ENCODE assay signal across 8 mouse cellular contexts in the genomic region with DNA sequence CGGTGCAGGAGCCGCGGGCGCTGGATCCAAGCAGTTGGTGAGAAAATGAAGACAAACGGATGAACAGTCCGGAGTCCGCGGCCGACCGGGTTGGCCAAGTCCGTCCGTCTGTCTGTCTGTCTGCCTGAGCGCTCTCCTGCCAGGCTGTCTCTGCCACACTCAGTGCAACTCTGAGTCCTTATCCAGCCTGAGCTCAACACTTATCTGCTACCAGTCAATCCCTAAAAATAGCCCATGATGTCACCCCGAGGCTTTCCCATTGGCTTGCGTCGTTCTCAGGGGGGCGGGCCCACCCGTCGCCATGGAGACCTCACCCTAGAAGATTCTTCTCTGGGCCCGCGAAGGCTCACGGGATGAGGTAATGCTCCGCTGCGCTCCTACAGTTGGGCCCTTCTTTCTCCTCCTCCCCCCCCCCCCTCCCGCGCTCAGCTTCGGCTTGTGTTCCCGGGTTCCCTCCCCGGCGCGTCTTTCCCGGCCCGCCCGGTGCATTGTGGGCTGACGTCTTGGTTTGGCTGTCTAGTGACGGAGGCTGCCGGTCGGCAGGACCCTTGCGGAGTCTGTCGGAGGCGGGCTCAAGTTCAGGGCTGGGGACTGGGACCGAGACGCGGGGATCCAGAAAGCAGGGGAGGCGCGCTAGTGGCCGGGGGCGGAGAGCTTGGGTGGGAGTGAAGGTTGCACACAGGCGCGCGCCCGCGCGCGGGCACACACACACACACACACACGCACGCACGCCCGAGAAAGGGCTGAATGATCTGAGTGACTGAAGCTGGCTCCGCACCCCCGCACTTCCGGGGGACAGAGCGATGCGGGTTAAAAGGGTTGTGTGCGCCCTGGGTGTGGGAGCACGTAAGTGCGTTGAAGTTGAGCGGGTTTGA. TPM values are rescaled to one million over a fixed set of nuclear protein-coding genes. Genes with fewer than 3 reads are reported as not detected.
DNase-seq lines count a peak whose midpoint lies in the region; ATAC-seq and TF ChIP-seq lines count a peak whose summit lies in the region.

A gene (minus strand): TSS at position 198 of the 875 bp plus-strand sequence.

- H3K9me3 ChIP-seq in G1E (replicated peaks): peaks cover 19% of the 10 kb centered on the region
- H3K9me3 ChIP-seq in forebrain, postnatal 0 days (ENCODE audit: low read length): no peaks in the 10 kb centered on the region
- H3K9me3 ChIP-seq in lung, embryonic 15.5 days: no peaks in the 10 kb centered on the region

- peak; percentile 100 for TF ChIP-seq POLR2A in cerebellum, adult 2 months (IDR thresholded peaks at IDR 0.05; ENCODE audit: borderline replicate concordance, insufficient read depth, low read length)

- H3K27me3 ChIP-seq in G1E (ENCODE audit: insufficient read depth, low read length): peaks cover 24% of the 10 kb centered on the region
- H3K27me3 ChIP-seq in cerebellum, adult 2 months (ENCODE audit: control insufficient read depth, insufficient read depth, low read length): no peaks in the 10 kb centered on the region
- H3K27me3 ChIP-seq in forebrain, postnatal 0 days (ENCODE audit: insufficient read depth, low read length): no peaks in the 10 kb centered on the region
- H3K27me3 ChIP-seq in lung, embryonic 15.5 days: no peaks in the 10 kb centered on the region

- H3K4me3 ChIP-seq in G1E (ENCODE audit: low read depth, low read length): peak within 1 kb of the TSS; percentile 77
- H3K4me3 ChIP-seq in cerebellum, adult 2 months (replicated peaks; ENCODE audit: insufficient read depth, low read depth, low read length): peak within 1 kb of the TSS; percentile 99
- peak within 1 kb of the TSS; percentile 73 for H3K4me3 ChIP-seq in forebrain, postnatal 0 days (ENCODE audit: low read depth, low read length)
- H3K4me3 ChIP-seq in lung, embryonic 15.5 days: peak within 1 kb of the TSS; percentile 71

- no peaks in the 10 kb centered on the region for H3K36me3 ChIP-seq in G1E (replicated peaks)
- no peaks in the 10 kb centered on the region for H3K36me3 ChIP-seq in forebrain, postnatal 0 days (ENCODE audit: insufficient read depth)
- no peaks in the 10 kb centered on the region for H3K36me3 ChIP-seq in lung, embryonic 15.5 days

- WGBS in cerebellum, adult 2 months: under 1% methylated on average over 68 of the region's 68 CpGs
- 1% methylated on average over 68 of the region's 68 CpGs for WGBS in forebrain, postnatal 0 days
- WGBS in lung, embryonic 15.5 days: under 1% methylated on average over 67 of the region's 68 CpGs

- H3K27ac ChIP-seq in cerebellum, adult 2 months (ENCODE audit: insufficient read depth, low read length): peak within 1 kb of the TSS; percentile 89
- H3K27ac ChIP-seq in forebrain, postnatal 0 days (ENCODE audit: low read depth, low read length): peak within 1 kb of the TSS; percentile 95
- peak within 1 kb of the TSS; percentile 99 for H3K27ac ChIP-seq in lung, embryonic 15.5 days

- DNase-seq in G1E (ENCODE audit: low spot score): peak; percentile 88
- peak; percentile 100 for DNase-seq in cerebellum, adult 2 months
- DNase-seq in forebrain, postnatal 0 days: peak; percentile 100
- DNase-seq in heart, postnatal 4 days: peak; percentile 100
- DNase-seq in layer of hippocampus, adult 8-10 months (ENCODE audit: low spot score in 2 of 2): peak; percentile 100
- DNase-seq in ovary, adult 18-20 months (ENCODE audit: low spot score): peak; percentile 99
- peak; percentile 100 for DNase-seq in thymus, postnatal 0 days (ENCODE audit: low spot score)

- peak within 1 kb of the TSS; percentile 95 for H3K4me2 ChIP-seq in forebrain, postnatal 0 days (ENCODE audit: low read depth)
- peak within 1 kb of the TSS; percentile 82 for H3K4me2 ChIP-seq in lung, embryonic 15.5 days

- no peak for TF ChIP-seq CTCF in G1E (IDR thresholded peaks at IDR 0.05; ENCODE audit: low read depth, low read length)
- no peak for TF ChIP-seq CTCF in cerebellum, adult 2 months (IDR thresholded peaks at IDR 0.05; ENCODE audit: borderline replicate concordance, insufficient read depth, low read depth, low read length)
- no peak for TF ChIP-seq CTCF in forebrain, postnatal 0 days (IDR thresholded peaks at IDR 0.05; ENCODE audit: low read depth)

- ATAC-seq in G1E (ENCODE audit: extremely low read depth, insufficient number of reproducible peaks, low FRiP score, poor library complexity, severe bottlenecking): peak; percentile 86
- peak; percentile 95 for ATAC-seq in forebrain, postnatal 0 days
- ATAC-seq in lung, embryonic 15.5 days (ENCODE audit: borderline replicate concordance, extremely low read depth, low FRiP score, low TSS enrichment): peak; percentile 93

- peaks cover 47% of the 10 kb centered on the region for H3K4me1 ChIP-seq in G1E (ENCODE audit: insufficient read depth, low read depth, low read length)
- H3K4me1 ChIP-seq in cerebellum, adult 2 months (ENCODE audit: control insufficient read depth, insufficient read depth, low read length): no peaks in the 10 kb centered on the region; the same call in 1 of the 2 replicates
- peaks cover 13% of the 10 kb centered on the region; the same call in 1 of the 2 replicates for H3K4me1 ChIP-seq in forebrain, postnatal 0 days (ENCODE audit: insufficient read depth)
- peaks cover 36% of the 10 kb centered on the region for H3K4me1 ChIP-seq in lung, embryonic 15.5 days

- H3K9ac ChIP-seq in forebrain, postnatal 0 days: peak within 1 kb of the TSS; percentile 79
- H3K9ac ChIP-seq in lung, embryonic 15.5 days: peak within 1 kb of the TSS; percentile 79

RNA-seq across cellular contexts. Expression of the gene that starts here (rescaled TPM):
- total RNA-seq in G1E (2014; fragmentation: Nextera tagmentation): 1.1 and 1.7 TPM in 2 replicates
- 2.3 and 2.9 TPM in 2 replicates for total RNA-seq in G1E (2017)
- polyA plus RNA-seq in G1E (2012): 2.2 and 2.3 TPM in 2 replicates
- 50.8 and 59.7 TPM in 2 replicates for polyA plus RNA-seq in cerebellum, adult 2 months (2012; rRNA removed)
- total RNA-seq in forebrain, postnatal 0 days (2014; rRNA removed): 39.3 and 42.9 TPM in 2 replicates
- polyA plus RNA-seq in forebrain, postnatal 0 days (2015; fragmentation: Nextera tagmentation; extraction: Ambion mirVana): 47.0 and 50.1 TPM in 2 replicates
- total RNA-seq in heart, postnatal 4 days (2021): 10 to 100 TPM; 61.6 to 69.6 TPM
- 10 to 100 TPM; 85.9 to 98.9 (median 93.5) TPM for total RNA-seq in layer of hippocampus, adult 8-10 months (2022)
- 123 and 124 TPM in 2 replicates for polyA plus RNA-seq in lung, embryonic 15.5 days (2015; fragmentation: Nextera tagmentation; extraction: Ambion mirVana)
- polyA plus RNA-seq in thymus, postnatal 0 days (2015; fragmentation: Nextera tagmentation; extraction: Ambion mirVana): 10.3 and 11.3 TPM in 2 replicates

Comparison
In these comparisons a context has a peak if more than half of its experiments do, and no peak if none do; other contexts are left out.
1. Peak in every context shown above with its lines: DNase-seq, ATAC-seq, H3K4me3 ChIP-seq and H3K27ac ChIP-seq.
2. RNA of the gene that starts here (total RNA-seq): 85.9 to 98.9 TPM in layer of hippocampus, adult 8-10 months, 61.6 to 69.6 TPM in heart, postnatal 4 days and 39.3 to 42.9 TPM in forebrain, postnatal 0 days; 1.1 to 2.9 TPM in G1E; every median in the first group is over 10 times any median in the second.